Mouse (Mus musculus): ENCODE measurements around the gene Adamts18. TPM values are rescaled to one million over a fixed set of nuclear protein-coding genes. Genes with fewer than 3 reads are reported as not detected.

Gene Adamts18
- polyA plus RNA-seq, 1 experiment: 0.43 TPM

DNA sequence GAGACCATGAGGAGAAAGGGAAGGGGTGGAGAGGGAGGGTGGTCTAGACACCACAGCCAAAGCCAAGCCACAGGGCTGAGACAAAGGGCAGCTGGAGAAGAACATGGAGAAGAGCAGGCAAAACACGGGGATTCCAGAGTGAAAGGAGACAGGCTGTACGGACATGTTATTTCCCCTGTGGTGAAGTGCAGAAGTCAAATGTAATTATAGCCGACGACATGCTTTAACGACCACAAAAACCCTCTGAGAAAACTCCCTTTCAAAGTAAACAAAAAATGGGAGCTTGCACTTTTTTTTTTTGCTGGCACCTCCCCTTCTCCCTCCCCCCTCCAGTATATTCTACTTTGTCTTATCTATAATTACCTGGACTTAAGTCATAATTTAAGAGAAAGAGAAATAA lies 92.7 kb downstream of the Adamts18 start:
- DNase-seq (ENCODE audit: low read depth): no peak

DNA sequence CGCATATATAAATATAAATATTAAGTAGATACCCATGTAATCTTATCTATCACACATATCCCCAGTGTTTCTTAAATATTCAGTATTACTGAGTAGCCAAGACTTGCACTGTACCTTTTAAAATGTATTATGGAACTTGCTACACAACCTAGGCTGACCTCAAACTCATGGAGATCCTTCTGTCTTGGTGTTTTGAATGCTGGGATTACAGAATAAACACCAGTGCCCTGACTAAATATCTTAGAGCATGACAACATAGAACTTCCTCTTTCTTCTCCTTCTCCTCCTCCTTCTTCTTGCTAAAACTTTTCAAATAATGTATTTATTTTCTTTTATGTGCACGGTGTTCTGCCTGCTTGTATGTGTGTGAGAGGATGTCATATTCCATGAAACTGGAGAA lies 95.4 kb downstream of the Adamts18 start:
- no peak for DNase-seq (ENCODE audit: low read depth)

DNA sequence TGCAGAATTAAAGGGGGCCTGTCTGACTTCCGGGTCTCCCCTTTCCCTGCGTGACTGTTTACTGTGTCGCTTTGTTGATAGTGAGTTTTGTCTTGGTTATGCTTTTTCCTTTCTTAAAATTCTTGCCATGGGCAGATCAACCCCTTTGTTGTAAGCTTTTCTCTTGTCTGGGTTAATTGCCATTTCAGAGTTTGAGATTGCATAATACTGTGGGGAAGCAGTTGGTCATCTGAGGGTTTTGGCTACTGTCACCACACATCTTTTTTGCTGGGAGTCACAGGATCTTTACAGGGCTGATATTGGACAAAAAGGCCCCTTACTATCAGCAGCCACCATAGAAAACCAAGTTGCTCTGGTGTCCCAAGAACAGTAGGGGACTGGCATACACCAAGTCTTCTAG lies 96.2 kb downstream of the Adamts18 start:
- no peak for DNase-seq (ENCODE audit: low read depth)

DNA sequence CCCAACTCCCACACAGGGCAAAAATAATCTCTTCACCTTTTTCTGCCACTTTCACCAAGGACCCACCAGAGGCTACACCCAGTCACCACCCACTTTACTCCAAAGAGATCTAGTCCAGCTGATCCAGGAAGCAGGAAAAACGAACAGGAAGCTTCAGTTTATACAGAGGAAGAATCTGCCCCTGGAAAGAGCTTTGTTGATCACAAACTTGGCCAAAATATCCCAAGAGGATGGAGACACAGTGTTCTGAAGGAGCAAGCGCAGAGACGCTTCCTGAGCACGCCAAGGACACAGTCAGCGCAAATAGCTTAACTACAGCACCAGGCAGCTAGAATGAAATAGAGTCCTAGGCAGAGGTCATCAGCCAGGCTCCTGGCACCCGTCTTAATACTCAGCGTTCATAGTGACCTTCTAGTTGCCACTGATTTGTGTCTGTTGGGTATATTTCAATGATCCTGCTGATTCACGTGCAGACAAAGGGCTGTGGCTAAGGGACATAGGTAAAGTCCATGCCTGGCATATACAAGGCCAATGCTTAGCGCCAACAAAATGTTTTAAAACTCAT lies 113.0 kb downstream of the Adamts18 start:
- no peak for DNase-seq (ENCODE audit: low read depth)

DNA sequence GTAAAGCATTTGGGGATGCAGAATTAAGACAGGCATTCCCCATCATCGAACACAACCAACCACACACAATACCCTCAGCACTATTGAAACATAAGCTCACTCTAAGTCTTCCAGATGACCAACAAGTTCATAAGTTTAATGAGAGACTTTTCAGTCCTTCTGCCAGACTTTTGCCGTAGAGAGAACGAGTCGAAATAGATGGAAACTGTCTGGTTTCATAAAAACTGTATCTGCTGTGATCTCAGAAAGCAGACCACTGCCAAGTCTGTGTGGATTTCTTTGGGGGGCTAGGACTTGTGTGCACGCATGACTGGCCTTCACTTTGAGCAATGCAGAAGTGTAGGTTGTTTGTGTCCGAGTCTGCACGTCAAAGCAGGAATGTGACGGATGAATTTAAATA lies 123.2 kb downstream of the Adamts18 start:
- DNase-seq (ENCODE audit: low read depth): no peak

DNA sequence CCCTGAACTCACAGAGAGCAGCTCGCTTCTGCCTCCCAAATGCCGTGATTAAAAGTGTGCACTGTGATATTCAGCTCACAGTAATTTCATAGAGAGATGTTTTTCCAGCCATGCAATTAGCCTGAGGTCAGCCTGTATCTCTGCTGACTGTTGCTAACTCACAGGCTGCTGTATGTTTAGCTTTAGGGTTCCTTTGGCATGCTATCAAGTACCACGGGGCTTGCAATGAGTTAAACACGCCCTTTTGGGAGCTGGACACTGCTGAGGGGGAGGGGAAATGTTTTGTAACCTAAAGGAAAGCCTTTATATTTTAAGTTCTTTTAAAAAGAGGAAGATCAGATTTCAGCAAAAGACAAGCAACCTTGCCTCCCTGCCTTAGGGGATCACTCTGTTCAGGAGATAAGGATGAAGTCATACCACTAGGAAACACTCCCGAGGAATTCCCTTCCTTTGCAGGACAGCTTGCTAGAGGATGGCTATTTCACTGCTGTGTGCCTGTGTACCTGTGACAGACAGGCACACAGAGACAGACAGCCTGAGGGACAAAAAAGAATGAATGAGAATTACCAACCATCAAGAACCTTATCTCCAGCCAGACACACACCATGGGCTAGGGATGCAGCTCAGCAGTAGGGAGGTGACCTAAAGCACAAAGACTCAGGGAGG lies 124.5 kb downstream of the Adamts18 start:
- DNase-seq (ENCODE audit: low read depth): no peak

DNA sequence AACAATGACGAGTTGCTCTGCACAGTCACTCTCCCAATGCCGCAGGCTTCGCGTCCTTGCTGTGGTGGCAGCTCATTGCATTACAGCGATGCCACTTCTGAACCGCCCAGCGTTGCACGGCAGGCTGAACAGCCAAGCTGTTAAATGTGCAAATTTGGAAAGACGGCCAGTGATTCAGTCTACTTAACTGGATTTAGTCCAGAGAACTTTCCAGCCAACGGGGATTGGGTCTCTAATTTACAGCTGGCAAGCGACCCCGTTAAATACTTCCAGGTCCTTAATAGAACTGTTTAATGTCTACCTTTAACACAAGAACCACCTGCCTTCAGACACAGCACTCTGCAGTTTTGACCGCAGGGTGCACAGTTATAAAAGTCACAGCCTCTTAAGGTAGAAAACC lies 127.1 kb downstream of the Adamts18 start:
- no peak for DNase-seq (ENCODE audit: low read depth)

DNA sequence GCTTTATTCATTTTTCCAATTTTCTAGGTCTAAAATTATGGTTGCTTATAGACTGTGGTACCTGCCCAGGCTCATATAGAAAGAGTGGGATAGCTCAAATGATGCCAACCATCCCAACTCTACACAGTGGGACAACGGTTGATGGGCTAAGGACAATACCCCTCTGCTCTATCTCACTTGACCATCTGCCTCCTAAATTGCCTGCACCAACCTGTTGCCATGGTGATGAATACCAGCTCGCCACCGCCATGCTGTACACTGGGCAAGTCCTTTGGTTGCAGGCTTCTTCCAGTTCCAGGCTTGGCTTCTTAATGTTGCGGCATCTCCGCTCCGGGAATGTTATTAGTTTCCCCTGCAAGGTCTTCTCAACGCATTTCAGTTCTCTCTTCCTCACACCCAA lies 143.6 kb downstream of the Adamts18 start:
- no peak for DNase-seq (ENCODE audit: low read depth)

DNA sequence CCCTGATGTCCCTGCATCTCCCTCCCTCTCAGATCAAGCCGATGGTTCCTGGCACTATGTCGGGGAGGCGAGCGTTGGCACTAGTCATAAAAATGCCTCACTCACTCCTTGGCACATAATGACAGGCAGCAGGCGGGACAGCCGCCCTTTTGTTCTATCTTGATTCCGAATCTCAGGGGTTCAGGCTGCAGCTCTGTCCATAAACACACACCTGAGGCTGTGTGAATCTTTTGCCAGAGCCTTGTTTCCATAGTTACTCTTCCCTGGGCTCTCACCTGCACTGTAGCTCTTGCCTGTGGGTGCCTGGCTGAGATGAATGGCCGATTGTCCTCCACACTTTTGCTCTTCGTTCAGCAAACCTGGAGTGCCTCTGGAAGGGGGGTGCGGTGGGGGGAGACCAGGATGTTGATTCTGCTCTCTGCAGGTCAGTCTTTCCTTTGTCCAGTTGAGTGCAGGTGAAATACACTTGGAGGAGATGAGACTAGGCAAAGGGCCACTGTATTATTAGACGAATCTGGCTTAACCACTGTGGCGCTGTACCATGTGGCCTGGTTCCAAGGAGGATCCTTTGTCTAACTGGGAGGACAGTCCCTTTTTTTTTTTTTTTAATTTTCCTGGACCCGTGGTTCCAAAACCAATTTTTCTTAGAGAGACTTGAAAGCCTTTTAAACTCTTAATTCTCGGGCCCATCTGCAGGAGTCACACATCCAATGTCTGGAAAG lies 156.8 kb downstream of the Adamts18 start:
- no peak for DNase-seq (ENCODE audit: low read depth)

DNA sequence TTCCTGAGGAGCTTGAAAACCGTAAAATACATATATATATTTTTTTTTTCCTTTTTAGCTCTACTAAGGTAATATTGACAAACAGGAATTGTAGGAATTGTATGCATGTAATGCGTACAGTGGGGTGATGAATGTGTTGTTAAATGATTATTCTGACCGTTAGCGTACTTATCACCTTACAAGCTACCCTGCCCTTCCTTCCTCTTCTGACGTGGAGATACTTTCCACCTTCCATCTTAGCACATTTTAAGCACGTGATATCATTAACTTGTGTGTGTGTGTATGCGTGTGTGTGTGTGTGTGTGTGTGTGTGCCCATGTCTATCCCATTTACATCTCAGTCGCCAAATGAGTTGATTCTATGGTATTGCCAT lies 160.0 kb downstream of the Adamts18 start:
- DNase-seq (ENCODE audit: low read depth): no peak

DNA sequence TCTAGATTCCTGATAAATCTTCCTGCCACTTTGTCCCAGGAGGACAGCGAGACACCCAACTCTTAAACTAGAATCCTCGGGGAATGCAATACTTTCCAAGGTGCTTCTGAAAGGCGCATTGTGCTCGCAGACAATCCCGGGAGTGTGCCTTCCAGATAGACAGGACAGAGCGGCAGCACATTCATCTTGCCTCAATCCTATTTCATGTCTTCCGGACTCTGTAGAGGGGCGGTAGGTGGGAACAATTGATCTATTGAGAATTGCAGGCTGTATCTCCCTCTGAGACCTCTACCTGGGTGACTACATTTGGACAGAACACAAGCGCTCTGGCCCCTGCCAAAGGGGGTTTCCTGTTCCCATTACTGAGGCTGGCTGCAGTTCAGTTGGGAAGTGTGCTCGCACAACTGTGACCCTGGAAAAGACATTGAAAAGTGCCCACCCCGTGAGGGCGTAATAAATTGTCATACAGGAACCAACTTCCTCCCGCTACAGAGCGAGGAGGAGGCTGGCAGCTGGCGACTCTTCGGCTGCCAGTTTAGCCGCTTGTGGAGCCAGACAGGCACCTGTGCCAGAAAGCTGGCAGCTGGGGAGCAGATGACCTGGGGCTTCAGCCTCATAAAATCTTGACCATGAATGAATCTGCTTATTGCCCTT lies 160.5 kb downstream of the Adamts18 start:
- no peak for DNase-seq (ENCODE audit: low read depth)

DNA sequence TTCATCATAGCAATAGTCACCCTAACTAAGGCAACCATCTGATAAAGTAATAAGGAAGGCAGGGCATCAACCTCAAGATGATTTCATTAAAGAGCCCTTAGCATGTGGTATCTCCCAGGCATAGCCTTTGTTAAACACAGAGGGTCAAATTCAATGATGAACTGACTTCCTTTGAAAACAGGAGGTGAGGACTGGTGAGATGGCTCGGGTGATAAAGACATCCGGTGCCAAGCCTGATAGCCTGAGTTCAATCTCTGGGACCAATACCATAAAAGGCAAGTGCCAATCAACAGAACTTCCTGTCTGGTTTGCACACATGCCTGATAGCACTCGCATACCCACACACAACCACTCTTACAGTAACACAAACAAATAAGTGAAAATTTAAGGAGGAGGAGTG lies 169.2 kb downstream of the Adamts18 start:
- no peak for DNase-seq (ENCODE audit: low read depth)

DNA sequence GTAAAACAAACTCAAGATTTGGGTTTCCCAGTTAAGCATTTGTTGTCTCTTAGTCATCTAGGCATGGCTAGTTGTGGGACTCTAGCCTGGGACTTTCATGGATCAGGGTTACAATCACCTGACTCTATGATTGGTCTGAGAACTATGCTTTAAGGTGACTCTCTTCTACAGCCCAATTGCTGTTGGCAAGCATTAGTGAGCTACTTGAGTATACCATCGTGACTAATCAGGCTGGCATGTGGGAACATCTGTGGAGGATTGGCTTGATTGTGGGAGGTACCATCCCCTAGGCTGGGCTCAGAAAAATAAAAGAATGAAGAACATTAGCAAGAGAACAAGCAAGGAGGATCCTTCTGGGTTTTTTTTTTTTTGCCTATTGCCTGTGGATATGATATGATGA lies 171.7 kb downstream of the Adamts18 start:
- no peak for DNase-seq (ENCODE audit: low read depth)

DNA sequence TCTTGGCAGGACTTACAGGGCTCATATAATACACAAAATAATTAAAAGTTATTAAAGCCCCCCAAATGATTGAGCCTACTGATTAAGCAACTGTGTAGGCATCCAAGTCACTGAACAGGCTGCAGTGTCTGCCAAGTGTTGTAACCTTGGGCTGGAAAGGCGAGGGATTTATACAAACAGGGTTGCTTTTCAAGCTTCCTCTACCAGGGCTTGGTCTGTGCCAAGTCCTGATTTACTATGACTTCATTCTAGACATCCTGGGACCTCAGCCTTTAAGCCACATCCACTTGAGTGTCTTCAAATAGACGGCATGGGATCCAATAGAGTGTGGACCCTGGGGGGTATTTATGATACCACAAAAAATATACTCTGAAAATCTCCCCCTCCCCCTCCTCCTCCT lies 173.3 kb downstream of the Adamts18 start:
- no peak for DNase-seq (ENCODE audit: low read depth)

DNA sequence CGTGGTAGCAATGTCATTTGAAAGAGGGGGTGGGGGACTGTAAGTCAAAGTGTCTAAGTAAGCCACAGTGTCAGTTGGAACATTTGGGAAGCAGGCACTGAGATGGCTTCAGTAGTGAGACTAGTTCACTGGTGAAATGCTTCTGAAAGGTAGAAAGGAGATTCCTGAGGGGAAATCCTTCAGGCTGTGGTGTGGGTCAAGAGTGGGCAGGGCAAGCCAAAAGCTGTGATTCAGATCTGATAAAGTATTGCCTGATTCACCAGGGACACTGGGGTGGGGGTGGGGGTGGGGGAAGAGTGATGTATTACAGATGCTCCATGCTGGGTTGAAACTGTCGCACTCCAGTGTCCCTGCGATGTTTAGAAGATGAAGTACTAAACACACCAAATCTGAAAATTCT lies 173.9 kb downstream of the Adamts18 start:
- no peak for DNase-seq (ENCODE audit: low read depth)

DNA sequence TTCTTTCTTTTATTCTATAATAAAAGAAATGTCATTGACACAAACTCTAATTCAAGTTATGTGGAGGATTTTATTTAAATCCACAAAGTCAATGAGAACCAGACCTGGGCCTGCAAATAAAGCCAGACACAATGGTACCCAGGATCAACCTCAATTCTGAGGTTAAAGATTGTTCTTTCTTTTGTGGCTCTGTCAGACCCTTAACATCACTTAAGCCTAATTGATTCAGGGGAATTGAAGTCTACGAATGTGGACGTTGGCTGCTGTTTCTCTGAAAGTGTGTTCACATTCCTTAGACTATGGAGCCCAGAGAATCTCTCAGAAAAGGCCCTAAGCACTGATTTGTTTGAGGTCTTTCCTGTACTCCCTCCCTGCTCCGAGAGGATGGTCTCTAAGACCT lies 175.2 kb downstream of the Adamts18 start:
- DNase-seq (ENCODE audit: low read depth): no peak

DNA sequence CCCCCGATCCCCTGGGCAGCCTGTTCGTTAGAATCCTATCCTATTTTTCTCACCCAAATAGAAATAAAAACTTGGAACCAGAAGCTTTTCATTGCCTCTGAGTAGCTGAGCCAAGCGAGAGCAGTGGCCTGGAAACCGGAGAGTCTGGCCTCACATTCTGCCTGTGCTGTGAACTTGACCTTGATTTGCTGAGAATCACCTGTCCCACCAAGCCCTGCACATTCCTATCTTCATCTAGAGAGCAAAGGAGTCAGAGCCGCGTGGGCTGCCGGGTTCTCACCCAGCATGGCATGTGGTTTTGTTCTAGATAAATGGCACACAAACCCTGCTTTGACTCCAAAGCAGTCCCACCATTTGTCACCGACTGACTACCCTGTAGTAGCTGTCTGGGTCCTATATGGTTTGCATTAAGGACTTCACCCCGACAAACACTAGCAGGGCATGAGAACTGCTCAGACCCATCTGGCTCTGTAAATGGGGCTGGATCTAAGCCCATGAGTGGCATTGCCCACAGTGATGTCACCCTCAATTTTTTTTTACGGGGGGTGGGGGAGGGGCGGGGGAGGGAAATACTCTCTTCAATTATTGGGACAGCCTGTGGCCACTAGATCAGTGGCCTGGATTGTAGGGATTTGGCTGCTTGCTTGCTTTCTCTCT lies 175.8 kb downstream of the Adamts18 start:
- no peak for DNase-seq (ENCODE audit: low read depth)

DNA sequence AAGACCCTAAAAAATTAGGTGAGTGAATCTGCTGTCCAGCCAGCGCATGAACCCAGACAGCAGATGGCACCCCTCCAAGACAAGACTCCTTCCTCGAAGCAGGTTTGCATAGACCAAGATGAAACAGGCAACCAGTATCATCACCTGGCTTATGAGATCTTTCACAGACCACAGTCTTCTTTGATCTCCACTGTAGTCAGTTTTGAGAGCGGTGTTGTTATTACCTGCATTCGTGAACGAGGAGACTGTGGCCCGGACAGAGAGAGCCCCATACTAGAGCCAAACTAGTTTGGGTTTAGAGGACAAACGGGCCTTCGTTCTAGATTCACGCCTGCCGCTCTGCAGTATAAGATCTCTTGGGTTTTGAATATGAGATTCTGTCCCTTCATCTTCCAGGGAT lies 178.6 kb downstream of the Adamts18 start:
- DNase-seq (ENCODE audit: low read depth): no peak

DNA sequence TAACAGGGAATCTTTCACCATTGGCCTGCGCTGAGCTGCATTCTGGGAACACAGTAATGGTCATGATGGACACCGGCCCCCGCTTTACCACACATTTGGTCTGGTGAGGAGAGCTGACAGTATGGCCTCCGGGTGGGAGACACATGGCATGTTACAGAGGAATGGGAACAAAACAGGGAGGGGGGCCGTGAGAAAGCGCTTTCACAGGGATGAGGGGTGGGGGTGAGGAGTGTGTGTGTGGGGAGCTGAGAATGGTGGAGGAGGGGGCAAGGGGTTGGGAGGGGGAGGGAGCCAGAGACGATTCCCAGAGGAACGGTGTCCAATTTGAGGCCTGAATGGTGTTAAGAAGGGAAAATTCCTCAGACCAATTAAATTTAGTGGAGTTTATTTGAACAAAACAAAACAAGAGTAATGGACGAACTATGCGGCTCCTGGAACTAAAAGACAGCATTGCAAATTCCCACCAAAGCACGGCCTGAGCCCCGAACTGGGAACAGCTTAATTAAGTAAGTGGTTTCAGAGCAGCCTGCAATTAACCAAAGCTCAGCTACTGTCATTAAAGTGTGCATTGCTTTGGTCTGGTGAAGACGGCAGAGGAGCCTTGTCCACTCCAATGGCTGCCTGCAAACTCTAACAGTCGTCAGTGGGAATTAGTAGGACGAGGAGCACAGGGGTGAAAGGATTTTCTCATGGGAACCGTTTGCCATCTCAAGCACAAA lies 181.7 kb downstream of the Adamts18 start:
- no peak for DNase-seq (ENCODE audit: low read depth)

DNA sequence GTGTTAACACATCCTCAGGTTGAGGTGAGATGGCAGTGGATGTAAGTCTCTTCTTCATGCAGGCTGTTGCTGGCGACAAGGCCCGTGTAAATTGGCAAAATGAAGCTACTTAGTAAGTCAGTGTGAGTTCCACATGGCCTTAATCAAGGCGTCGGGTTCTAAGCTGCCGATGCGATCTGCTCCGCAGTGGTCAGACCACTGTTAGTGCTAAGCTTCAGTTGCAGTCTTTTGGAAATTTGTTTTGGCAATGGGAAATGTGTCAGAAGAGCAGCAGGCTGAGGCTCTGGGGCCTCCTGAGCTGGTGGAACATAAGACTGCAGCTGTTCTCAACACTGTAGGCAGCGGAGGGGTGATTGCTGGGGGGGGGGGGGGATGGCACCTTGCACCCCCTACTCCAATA lies 182.6 kb downstream of the Adamts18 start:
- DNase-seq (ENCODE audit: low read depth): no peak

DNA sequence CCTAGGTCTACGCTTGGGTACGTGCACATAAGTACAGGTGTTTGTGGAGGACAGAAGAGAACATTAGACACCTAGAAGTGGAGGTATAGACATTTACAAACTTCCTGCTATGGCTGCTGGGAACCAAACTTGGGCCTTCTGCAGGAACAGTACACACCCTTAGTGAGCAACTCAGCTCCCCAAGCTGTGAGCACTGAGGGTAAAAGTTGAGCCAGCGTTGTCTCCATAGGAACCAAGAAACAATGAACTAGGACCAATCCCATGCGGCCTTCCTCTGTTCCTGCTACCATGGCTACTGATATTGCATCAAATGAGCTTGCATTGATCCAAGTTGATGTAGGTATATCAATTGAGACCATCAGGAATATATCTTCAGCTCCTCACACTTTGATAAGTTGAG lies 183.5 kb downstream of the Adamts18 start:
- no peak for DNase-seq (ENCODE audit: low read depth)

DNA sequence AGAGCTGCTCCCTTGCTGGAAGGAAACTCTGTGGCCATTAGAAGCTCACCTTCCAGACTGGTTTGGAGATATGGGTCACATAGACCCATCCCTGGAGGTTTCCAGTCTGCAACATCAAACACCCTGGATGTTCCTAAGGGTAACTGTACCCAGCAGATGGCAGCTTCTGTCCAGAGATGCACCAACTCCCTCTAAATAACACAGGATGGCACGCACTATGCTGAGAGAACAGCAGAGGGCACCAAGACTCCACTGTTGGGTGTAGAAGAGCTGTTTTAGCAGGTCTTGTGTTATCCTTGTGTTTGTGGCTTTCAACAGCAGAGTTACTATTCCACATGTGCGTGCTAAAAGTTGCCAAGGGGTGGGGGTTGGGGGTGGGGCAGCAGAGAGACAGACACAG lies 184.0 kb downstream of the Adamts18 start:
- DNase-seq (ENCODE audit: low read depth): no peak
